Mouse (Mus musculus) heart, embryonic 13.5 days (tissue): ENCODE data around the gene Kank1. TPM values are rescaled to one million over a fixed set of nuclear protein-coding genes. Genes with fewer than 3 reads are reported as not detected.
"Not testable (repeated sequence)": the region's sequence is repeated elsewhere in the genome, so short reads cannot be mapped to it uniquely, and the experiment has no call there.

Experiments
- ATAC-seq: fragments of 200-750 bp; cut with Nextera tagmentation; 2 replicates; pipeline ENCODE4 v1.8.0; 2017; ENCODE audit warnings: moderate TSS enrichment; ENCODE audit not compliant: insufficient number of reproducible peaks, low FRiP score, low TSS enrichment; ENCODE audit errors: extremely low read depth
- H3K27ac ChIP-seq: fragments of 300-500 bp; sonication (generic); replicated peaks from 2 replicates; pipeline ENCODE4 v1.5.1; 2015; ENCODE audit warnings: moderate library complexity, mild to moderate bottlenecking, inconsistent platforms
- H3K27me3 ChIP-seq: fragments of 300-500 bp; sonication (generic); replicated peaks from 2 replicates; pipeline ENCODE4 v1.6.1; 2015; ENCODE audit warnings: mild to moderate bottlenecking, inconsistent platforms
- H3K36me3 ChIP-seq: fragments of 300-500 bp; sonication (generic); 2 replicates; pipeline ENCODE4 v1.6.1; 2015; ENCODE audit warnings: mild to moderate bottlenecking, inconsistent platforms
- H3K4me1 ChIP-seq: fragments of 300-500 bp; sonication (generic); 2 replicates; pipeline ENCODE4 v1.6.1; 2015; ENCODE audit warnings: inconsistent platforms
- H3K4me2 ChIP-seq: fragments of 300-500 bp; sonication (generic); 2 replicates; pipeline ENCODE4 v1.6.1; 2015; ENCODE audit warnings: inconsistent platforms, mild to moderate bottlenecking, moderate library complexity
- H3K4me3 ChIP-seq: fragments of 300-500 bp; sonication (generic); 2 replicates; pipeline ENCODE4 v1.5.1; 2015; ENCODE audit warnings: moderate library complexity, mild to moderate bottlenecking, inconsistent platforms
- H3K9ac ChIP-seq: fragments of 300-500 bp; sonication (generic); 2 replicates; pipeline ENCODE4 v1.6.1; 2015; ENCODE audit warnings: inconsistent platforms, mild to moderate bottlenecking, moderate library complexity
- H3K9me3 ChIP-seq: fragments of 300-500 bp; sonication (generic); 2 replicates; pipeline ENCODE4 v1.6.1; 2016; ENCODE audit warnings: inconsistent platforms
- WGBS: fragments of 180-500 bp; shearing (Covaris S2); methylation state at CpG from one replicate; pipeline ENCODE4 v1.1.7; 2015; ENCODE audit warnings: mixed read lengths; 5-methylcytosine and 5-hydroxymethylcytosine counted together
- polyA plus RNA-seq: library from polyadenylated mRNA; unstranded; fragments of >200 nt; fragmentation: Nextera tagmentation; extraction: Ambion mirVana; gene quantifications from 2 replicates; pipeline ENCODE4 v1.2.1, GENCODE M21; 2015

The Kank1 gene
- polyA plus RNA-seq, 1 experiment from 2014 or later = 45.7 TPM

GRCm38 (mm10) chr19:25440736-25441135, 204.0 kb downstream of the Kank1 start:
- no peak overlapping the region for H3K4me3 ChIP-seq
- no peak for ATAC-seq
- 0 out of 2 replicates have a peak, but pooled peaks cover under 1% of the 10 kb centered on the region for H3K27me3 ChIP-seq
- H3K36me3 ChIP-seq = peaks cover 16% of the 10 kb centered on the region
- 44% methylated on average over 4 of the region's 4 CpGs for WGBS
- H3K4me2 ChIP-seq = no peak overlapping the region
- H3K27ac ChIP-seq = no peak overlapping the region
- peaks cover 21% of the 10 kb centered on the region for H3K4me1 ChIP-seq
- H3K9ac ChIP-seq = no peak overlapping the region
- no peaks in the 10 kb centered on the region for H3K9me3 ChIP-seq

GRCm38 (mm10) chr19:25445054-25445453, 208.3 kb downstream of the Kank1 start:
- H3K27me3 ChIP-seq = 0 out of 2 replicates have a peak, but pooled peaks cover 4% of the 10 kb centered on the region
- no peak overlapping the region for H3K9ac ChIP-seq
- 23% methylated on average over 7 of the region's 7 CpGs for WGBS
- peaks cover 5% of the 10 kb centered on the region; the same call in 1 of the 2 replicates for H3K36me3 ChIP-seq
- no peak overlapping the region for H3K4me3 ChIP-seq
- H3K4me2 ChIP-seq = no peak overlapping the region
- H3K4me1 ChIP-seq = peaks cover 25% of the 10 kb centered on the region
- no peak overlapping the region for H3K27ac ChIP-seq
- ATAC-seq = no peak
- H3K9me3 ChIP-seq = no peaks in the 10 kb centered on the region

- Histone ChIP-seq H3K4me1 (peaks cover 21% of the 10 kb centered on the region), H3K36me3 (peaks cover 5% of the 10 kb centered on the region; the same call in 1 of the 2 replicates), H3K4me2 (no peak overlapping the region), H3K9ac (no peak overlapping the region), H3K9me3 (no peaks in the 10 kb centered on the region), H3K27me3 (0 out of 2 replicates have a peak, but pooled peaks cover 4% of the 10 kb centered on the region), H3K27ac (no peak overlapping the region), H3K4me3 (no peak overlapping the region)
- ATAC-seq = no peak
- 51% methylated on average over 8 of the region's 8 CpGs for WGBS
These were observed 209.1 kb downstream of the Kank1 start for GRCm38 (mm10) chr19:25445842-25446241.

GRCm38 (mm10) chr19:25446683-25447082, 209.9 kb downstream of the Kank1 start:
- WGBS = 68% methylated on average over 2 of the region's 2 CpGs
- H3K4me3 ChIP-seq = no peak overlapping the region
- no peak for ATAC-seq

GRCm38 (mm10) chr19:25447373-25447772, 210.6 kb downstream of the Kank1 start:
- WGBS = 41% methylated on average over 5 of the region's 5 CpGs
- H3K4me2 ChIP-seq = no peak overlapping the region
- H3K27ac ChIP-seq = no peak overlapping the region

More at GRCm38 (mm10) chr19:25446683-25447082, 209.9 kb downstream of the Kank1 start:
- H3K9ac ChIP-seq = no peak overlapping the region
- peaks cover 5% of the 10 kb centered on the region; the same call in 1 of the 2 replicates for H3K36me3 ChIP-seq
- no peak overlapping the region for H3K27ac ChIP-seq
- H3K4me1 ChIP-seq = peaks cover 21% of the 10 kb centered on the region
- 0 out of 2 replicates have a peak, but pooled peaks cover 4% of the 10 kb centered on the region for H3K27me3 ChIP-seq
- H3K9me3 ChIP-seq = no peaks in the 10 kb centered on the region
- no peak overlapping the region for H3K4me2 ChIP-seq

GRCm38 (mm10) chr19:25450869-25451629, 214.3 kb downstream of the Kank1 start:
- Histone ChIP-seq H3K27ac (no peak overlapping the region), H3K4me1 (peaks cover 14% of the 10 kb centered on the region), H3K36me3 (no peaks in the 10 kb centered on the region), H3K9me3 (no peaks in the 10 kb centered on the region), H3K9ac (no peak overlapping the region), H3K4me3 (no peak overlapping the region), H3K4me2 (no peak overlapping the region), H3K27me3 (0 out of 2 replicates have a peak, but pooled peaks cover under 1% of the 10 kb centered on the region)
- no peak for ATAC-seq
- WGBS = 45% methylated on average over 11 of the region's 11 CpGs

More at GRCm38 (mm10) chr19:25447373-25447772, 210.6 kb downstream of the Kank1 start:
- H3K9ac ChIP-seq = 0 out of 2 replicates have a peak overlapping the region, but pooled peaks have one; percentile 28
- H3K4me1 ChIP-seq = peaks cover 19% of the 10 kb centered on the region
- ATAC-seq = no peak
- no peak overlapping the region for H3K4me3 ChIP-seq
- no peaks in the 10 kb centered on the region for H3K9me3 ChIP-seq
- H3K27me3 ChIP-seq = 0 out of 2 replicates have a peak, but pooled peaks cover 4% of the 10 kb centered on the region
- peaks cover 5% of the 10 kb centered on the region; the same call in 1 of the 2 replicates for H3K36me3 ChIP-seq

- WGBS = 69% methylated on average over 5 of the region's 5 CpGs
- Histone ChIP-seq H3K4me3 (no peak overlapping the region), H3K4me1 (peaks cover 3% of the 10 kb centered on the region; the same call in 1 of the 2 replicates), H3K9me3 (no peaks in the 10 kb centered on the region), H3K27ac (no peak overlapping the region), H3K27me3 (no peaks in the 10 kb centered on the region), H3K4me2 (no peak overlapping the region), H3K9ac (no peak overlapping the region), H3K36me3 (no peaks in the 10 kb centered on the region)
- ATAC-seq = no peak
These were observed 216.4 kb downstream of the Kank1 start for GRCm38 (mm10) chr19:25453146-25453545.

GRCm38 (mm10) chr19:25460760-25461159, 224.0 kb downstream of the Kank1 start:
- Histone ChIP-seq H3K4me3 (no peak overlapping the region), H3K9me3 (peaks cover 6% of the 10 kb centered on the region; the same call in 1 of the 2 replicates), H3K27ac (no peak overlapping the region), H3K9ac (no peak overlapping the region), H3K4me2 (no peak overlapping the region), H3K27me3 (no peaks in the 10 kb centered on the region), H3K4me1 (no peaks in the 10 kb centered on the region), H3K36me3 (no peaks in the 10 kb centered on the region)
- 74% methylated on average over 8 of the region's 8 CpGs for WGBS
- no peak for ATAC-seq

GRCm38 (mm10) chr19:25461553-25462320, 225.0 kb downstream of the Kank1 start:
- Histone ChIP-seq H3K9me3 (peaks cover 6% of the 10 kb centered on the region; the same call in 1 of the 2 replicates), H3K27me3 (no peaks in the 10 kb centered on the region), H3K4me3 (no peak overlapping the region), H3K27ac (no peak overlapping the region), H3K36me3 (no peaks in the 10 kb centered on the region), H3K4me2 (no peak overlapping the region), H3K9ac (no peak overlapping the region), H3K4me1 (no peaks in the 10 kb centered on the region)
- ATAC-seq = no peak
- 80% methylated on average over 20 of the region's 20 CpGs for WGBS

GRCm38 (mm10) chr19:25475806-25476205, 239.0 kb downstream of the Kank1 start:
- H3K9me3 ChIP-seq = peaks cover 20% of the 10 kb centered on the region
- not testable (repeated sequence) for H3K4me2 ChIP-seq, H3K4me3 ChIP-seq, H3K36me3 ChIP-seq, H3K27me3 ChIP-seq, H3K4me1 ChIP-seq, ATAC-seq, H3K9ac ChIP-seq, H3K27ac ChIP-seq
- WGBS = 51% methylated on average over 4 of the region's 4 CpGs

- no peak overlapping the region for H3K9ac ChIP-seq
- H3K27me3 ChIP-seq = no peaks in the 10 kb centered on the region
- no peaks in the 10 kb centered on the region for H3K4me1 ChIP-seq
- peaks cover 20% of the 10 kb centered on the region for H3K9me3 ChIP-seq
- H3K4me3 ChIP-seq = no peak overlapping the region
- ATAC-seq = no peak
- 79% methylated on average over 5 of the region's 5 CpGs for WGBS
- no peak overlapping the region for H3K27ac ChIP-seq
- H3K4me2 ChIP-seq = no peak overlapping the region
- H3K36me3 ChIP-seq = no peaks in the 10 kb centered on the region
These were observed 242.4 kb downstream of the Kank1 start for GRCm38 (mm10) chr19:25479152-25479669.
